Mouse (Mus musculus) left cerebral cortex, postnatal 36 days (tissue): ENCODE results near the gene Ccni. TPM values are rescaled to one million over a fixed set of nuclear protein-coding genes. Genes with fewer than 3 reads are reported as not detected.

Source experiments
- DNase-seq, 2 experiments: peaks; one replicate each; pipeline ENCODE4 v3.0.0; 2021 to 2022; ENCODE audit warnings: low spot score in 2 of 2, mixed read lengths in 1 of 2
- intact Hi-C: fragments of 180-260 bp; cut with DNase I; formaldehyde crosslinking; loops from one replicate; pipeline ENCODE4 v1.15.1; 2025
- total RNA-seq, 2 experiments: library from RNA; stranded (reverse); gene quantifications; 2 replicates each; pipeline ENCODE4 v1.2.3; 2021

Gene Ccni
- total RNA-seq = 100 to 1,000 TPM; 270 to 322 TPM

- peak; percentile 95 for DNase-seq
- intact Hi-C loops = loop anchor here (1.0 to 10.0 kb wide), 3 partner anchors 61 to 699 kb away; partner anchors contain the start of genes Ccng2 and Scarb2
Measured at GRCm38 (mm10) chr5:93206109-93207005, at the start of gene Ccni, which contains the start of gene 2010109A12Rik. Gene Ccni (minus strand): TSS chr5:93206495. Gene 2010109A12Rik (plus strand): TSS chr5:93206518.

- intact Hi-C loops = no loop called here
- DNase-seq = no peak
Measured at GRCm38 (mm10) chr5:93255759-93256265, 49.5 kb upstream of the Ccni start.

GRCm38 (mm10) chr5:93251001-93251760 is 44.9 kb upstream of the Ccni start:
- intact Hi-C loops = no loop called here
- DNase-seq = no peak

GRCm38 (mm10) chr5:93249940-93250578 is 43.8 kb upstream of the Ccni start:
- DNase-seq = no peak
- intact Hi-C loops = no loop called here

GRCm38 (mm10) chr5:93245280-93245679 is 39.0 kb upstream of the Ccni start:
- intact Hi-C loops = no loop called here
- DNase-seq = no peak

GRCm38 (mm10) chr5:93239590-93240544 is 33.6 kb upstream of the Ccni start:
- DNase-seq = no peak
- intact Hi-C loops = no loop called here

GRCm38 (mm10) chr5:93236541-93236940 is 30.2 kb upstream of the Ccni start:
- DNase-seq = no peak
- intact Hi-C loops = no loop called here

GRCm38 (mm10) chr5:93235888-93236287 is 29.6 kb upstream of the Ccni start:
- intact Hi-C loops = no loop called here
- peak; percentile 13 to 14 for DNase-seq

GRCm38 (mm10) chr5:93234605-93235004 is 28.3 kb upstream of the Ccni start:
- intact Hi-C loops = no loop called here
- no peak for DNase-seq

GRCm38 (mm10) chr5:93234130-93234529 is 27.8 kb upstream of the Ccni start:
- intact Hi-C loops = no loop called here
- DNase-seq = no peak

GRCm38 (mm10) chr5:93232838-93233237 is 26.5 kb upstream of the Ccni start:
- DNase-seq = no peak
- intact Hi-C loops = no loop called here

GRCm38 (mm10) chr5:93231721-93232120 is 25.4 kb upstream of the Ccni start:
- intact Hi-C loops = no loop called here
- no peak for DNase-seq

GRCm38 (mm10) chr5:93229527-93229926 is 23.2 kb upstream of the Ccni start:
- intact Hi-C loops = no loop called here
- no peak for DNase-seq

GRCm38 (mm10) chr5:93227157-93227556 is 20.9 kb upstream of the Ccni start:
- no peak for DNase-seq
- intact Hi-C loops = no loop called here

GRCm38 (mm10) chr5:93224549-93224948 is 18.3 kb upstream of the Ccni start:
- no peak for DNase-seq
- intact Hi-C loops = no loop called here

GRCm38 (mm10) chr5:93221661-93222060 is 15.4 kb upstream of the Ccni start:
- DNase-seq = no peak
- intact Hi-C loops = no loop called here

GRCm38 (mm10) chr5:93218375-93218774 is 12.1 kb upstream of the Ccni start:
- intact Hi-C loops = no loop called here
- no peak for DNase-seq

- intact Hi-C loops = loop anchor here (5.0 to 10.0 kb wide), 2 partner anchors 117 to 700 kb away; partner anchors contain the start of gene Scarb2
- no peak for DNase-seq
Measured at GRCm38 (mm10) chr5:93207555-93207954, 1.3 kb upstream of the Ccni start.

GRCm38 (mm10) chr5:93207006-93207348 is 682 bp upstream of the Ccni start:
- intact Hi-C loops = loop anchor here (5.0 to 10.0 kb wide), 2 partner anchors 118 to 700 kb away; partner anchors contain the start of gene Scarb2
- DNase-seq = no peak
